Mouse (Mus musculus): ENCODE results near the gene Gm20388. TPM values are rescaled to one million over a fixed set of nuclear protein-coding genes. Genes with fewer than 3 reads are reported as not detected.

The Gm20388 gene
- total RNA-seq, 1 experiment from 2014 or later = 3.6 TPM

GRCm38 (mm10) chr8:120550937-120551676 is 640.5 kb downstream of the Gm20388 start:
- no peak for DNase-seq

DNA sequence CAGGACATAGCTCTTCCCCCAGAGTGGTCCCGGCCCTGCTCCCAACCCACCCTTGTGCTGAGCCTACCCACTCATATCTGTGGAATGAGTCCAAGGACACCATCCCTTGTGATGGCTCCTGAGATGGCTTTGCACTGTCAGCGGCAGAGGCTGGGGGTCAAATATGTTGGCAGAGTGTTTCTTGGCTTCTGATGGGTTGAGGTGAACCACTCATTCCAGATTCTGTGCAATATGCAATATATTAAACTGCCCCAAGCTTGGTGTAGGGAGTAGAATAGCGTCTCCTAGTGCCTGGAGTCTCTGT is 641.0 kb downstream of the Gm20388 start:
- DNase-seq = no peak

- no peak for DNase-seq
These were observed 641.9 kb downstream of the Gm20388 start for GRCm38 (mm10) chr8:120552509-120552908.

- DNase-seq = no peak
These were observed 642.9 kb downstream of the Gm20388 start for GRCm38 (mm10) chr8:120553441-120554123.

DNA sequence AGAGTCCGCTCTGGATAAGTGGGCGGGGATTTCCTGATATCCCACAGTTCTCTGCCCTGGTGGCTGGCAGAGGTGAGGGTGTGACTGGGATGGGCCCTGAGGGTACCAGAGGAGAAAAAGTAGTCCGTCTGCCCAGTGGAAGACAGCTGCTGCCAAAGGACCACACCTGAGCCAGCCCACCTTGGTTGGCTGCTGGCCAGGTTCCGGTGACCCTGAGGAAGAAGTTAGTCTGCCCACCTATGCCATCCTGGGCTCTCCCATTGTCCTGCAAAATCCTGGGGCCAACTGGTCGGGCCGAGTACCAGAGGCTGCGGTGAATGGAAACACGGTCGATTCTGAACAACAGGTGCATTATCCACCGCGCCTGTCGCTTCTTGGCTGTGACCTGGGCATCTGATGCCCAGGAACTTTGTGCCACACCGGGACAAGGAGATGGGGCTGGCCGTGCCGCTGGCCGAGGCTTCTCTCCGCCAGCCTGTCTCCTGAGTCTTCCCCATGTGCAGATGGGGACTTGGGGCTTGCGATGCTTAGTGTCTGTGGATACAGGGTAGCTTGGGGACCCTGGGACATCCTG is 643.9 kb downstream of the Gm20388 start:
- DNase-seq = no peak

DNA sequence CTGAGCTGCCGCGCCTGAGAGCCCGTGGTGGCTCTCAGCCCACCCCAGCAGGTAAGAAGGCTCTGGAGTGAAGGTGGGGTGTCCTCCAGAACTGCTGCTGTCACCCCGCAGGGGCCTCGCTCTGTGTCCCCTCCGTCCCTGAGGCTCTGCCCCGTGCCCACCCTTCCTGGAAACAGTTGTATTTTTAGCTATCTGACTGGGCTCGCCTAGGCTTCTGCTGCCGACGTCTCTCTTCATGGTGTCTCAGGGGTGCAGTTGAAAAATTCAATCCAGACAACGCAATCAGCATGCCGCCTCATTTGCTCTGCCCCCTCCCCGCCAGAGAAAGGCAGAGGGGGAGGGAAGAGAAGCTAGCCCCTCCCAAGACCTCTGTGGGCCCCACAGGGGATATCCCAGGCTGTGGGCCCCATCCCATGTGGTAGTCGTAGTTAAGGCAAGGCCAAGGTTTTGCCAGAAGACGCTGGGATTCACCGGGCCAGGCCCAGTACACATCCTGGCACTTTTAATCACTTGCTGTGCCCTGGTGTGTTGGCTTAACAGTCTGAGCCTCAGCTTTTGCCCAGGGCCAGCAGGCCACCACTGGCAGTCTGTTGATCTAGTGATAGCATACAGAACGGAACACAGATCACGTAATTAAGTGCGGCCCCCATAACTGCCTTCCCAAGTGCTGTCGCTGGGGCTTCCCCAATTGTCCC is 645.7 kb downstream of the Gm20388 start:
- no peak for DNase-seq

- DNase-seq = no peak
These were observed 646.7 kb downstream of the Gm20388 start for GRCm38 (mm10) chr8:120557170-120557965.

DNA sequence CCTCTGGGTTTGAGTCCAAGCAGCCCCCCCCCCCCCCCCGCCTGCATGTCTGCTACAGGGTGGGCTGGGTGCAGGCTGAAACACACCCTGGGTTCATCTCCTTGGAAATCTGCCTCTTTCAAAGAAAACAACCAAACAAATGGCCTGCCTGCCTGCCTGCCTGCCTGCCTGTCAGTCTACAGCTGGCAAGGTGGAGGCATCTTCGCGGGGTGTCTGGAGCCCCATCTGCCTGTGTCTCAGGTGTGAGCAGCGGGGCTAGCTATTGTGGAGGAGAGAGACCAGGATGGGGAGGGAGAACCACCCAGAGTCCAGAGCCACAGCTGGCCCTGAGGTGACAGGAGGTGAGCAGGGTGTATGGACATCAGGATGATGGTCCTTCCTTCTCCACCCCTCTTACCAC is 647.5 kb downstream of the Gm20388 start:
- DNase-seq = no peak

GRCm38 (mm10) chr8:120559654-120560053 is 649.0 kb downstream of the Gm20388 start:
- no peak for DNase-seq

DNA sequence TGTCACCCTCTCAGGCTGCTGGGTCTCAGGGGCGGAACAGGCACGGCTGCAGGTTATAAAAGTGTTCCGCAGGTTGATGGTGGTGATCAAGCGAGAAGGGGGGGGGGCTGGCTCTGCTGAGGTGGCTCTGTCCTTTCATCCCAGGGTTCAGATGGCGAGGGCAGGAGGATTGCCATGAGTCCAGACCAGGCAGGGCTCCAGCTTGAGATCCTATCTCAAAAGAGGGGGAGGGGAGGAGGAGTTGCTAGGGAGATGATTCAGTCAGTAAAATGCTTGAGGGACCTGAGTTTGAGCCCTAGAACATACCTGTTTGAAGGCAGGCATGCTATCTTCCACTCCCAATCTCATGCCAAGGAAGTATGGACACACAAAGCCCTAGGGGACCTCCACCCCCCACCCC is 649.9 kb downstream of the Gm20388 start:
- DNase-seq = no peak

DNA sequence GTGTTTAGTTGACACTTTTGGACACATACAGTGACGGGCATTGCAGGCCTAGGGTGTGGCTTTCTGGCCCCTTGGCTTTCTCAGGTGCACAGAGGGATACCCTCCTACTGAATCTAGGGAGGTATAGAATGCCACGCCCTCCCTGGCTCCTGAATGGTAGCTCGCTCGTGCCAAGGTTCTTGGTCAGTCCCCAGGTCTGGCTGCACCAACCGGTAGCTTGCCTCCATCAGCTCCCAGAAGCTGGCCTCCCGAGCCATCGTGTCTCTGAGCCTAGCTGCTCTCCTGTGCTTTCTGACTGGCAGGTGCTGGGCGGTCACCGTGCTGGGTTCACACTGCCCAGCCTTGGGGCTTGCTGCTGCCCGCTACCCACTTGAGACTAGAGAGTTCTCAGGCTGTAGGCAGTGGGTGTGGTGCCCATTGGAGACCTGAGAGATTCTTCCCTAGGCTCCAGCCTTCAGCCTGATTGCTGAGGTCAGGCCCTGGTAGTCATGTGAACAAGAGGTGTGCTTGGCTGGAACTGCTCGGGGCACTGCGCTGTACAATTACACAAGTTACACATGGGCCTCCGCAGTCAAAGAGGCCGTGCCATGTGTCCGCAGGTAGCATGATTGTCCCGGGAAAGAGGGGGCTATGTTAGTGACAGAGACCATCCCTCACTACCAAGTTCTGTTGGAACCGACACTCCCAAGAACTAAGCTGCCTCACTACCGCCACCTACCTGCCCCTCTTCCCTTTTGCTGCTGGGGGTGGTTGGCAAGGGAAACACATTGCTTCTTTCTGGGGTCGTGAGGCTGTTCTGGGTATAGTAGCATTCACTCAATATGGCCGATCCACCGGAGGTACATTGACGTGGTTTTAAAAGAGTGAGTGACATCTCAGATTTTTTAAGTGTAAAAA is 651.1 kb downstream of the Gm20388 start:
- no peak for DNase-seq

DNA sequence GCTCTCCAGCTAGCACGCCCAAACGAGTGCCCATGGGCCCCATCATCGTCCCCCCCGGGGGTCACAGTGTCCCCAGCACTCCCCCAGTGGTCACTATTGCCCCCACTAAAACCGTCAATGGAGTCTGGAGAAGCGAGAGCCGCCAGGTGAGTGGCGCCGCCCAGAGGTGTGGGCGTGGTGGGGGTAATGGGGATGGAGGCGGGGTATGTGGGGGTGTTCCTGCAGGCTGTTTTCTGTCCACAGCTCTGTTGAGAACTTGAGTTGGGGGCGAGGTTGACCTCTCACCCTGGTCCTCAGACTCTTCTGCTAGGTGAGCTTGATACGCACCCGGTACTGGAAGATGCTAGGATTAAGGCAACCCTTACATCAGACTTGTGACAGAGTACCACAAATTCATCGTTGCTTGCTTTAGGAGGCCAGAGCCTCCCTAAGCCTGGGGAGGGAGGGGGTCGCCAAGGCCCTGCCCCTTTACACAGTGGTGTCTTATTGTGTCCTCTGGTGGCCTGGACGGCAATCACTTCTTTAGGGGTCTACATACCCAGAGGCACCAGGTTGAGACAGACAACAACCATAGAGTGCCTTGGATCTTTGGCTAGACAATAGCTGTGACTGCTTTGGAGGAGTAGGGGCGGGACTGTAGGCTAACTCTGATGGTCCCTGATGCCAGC is 652.2 kb downstream of the Gm20388 start:
- DNase-seq = no peak

GRCm38 (mm10) chr8:120563348-120563724 is 652.7 kb downstream of the Gm20388 start:
- DNase-seq = no peak

DNA sequence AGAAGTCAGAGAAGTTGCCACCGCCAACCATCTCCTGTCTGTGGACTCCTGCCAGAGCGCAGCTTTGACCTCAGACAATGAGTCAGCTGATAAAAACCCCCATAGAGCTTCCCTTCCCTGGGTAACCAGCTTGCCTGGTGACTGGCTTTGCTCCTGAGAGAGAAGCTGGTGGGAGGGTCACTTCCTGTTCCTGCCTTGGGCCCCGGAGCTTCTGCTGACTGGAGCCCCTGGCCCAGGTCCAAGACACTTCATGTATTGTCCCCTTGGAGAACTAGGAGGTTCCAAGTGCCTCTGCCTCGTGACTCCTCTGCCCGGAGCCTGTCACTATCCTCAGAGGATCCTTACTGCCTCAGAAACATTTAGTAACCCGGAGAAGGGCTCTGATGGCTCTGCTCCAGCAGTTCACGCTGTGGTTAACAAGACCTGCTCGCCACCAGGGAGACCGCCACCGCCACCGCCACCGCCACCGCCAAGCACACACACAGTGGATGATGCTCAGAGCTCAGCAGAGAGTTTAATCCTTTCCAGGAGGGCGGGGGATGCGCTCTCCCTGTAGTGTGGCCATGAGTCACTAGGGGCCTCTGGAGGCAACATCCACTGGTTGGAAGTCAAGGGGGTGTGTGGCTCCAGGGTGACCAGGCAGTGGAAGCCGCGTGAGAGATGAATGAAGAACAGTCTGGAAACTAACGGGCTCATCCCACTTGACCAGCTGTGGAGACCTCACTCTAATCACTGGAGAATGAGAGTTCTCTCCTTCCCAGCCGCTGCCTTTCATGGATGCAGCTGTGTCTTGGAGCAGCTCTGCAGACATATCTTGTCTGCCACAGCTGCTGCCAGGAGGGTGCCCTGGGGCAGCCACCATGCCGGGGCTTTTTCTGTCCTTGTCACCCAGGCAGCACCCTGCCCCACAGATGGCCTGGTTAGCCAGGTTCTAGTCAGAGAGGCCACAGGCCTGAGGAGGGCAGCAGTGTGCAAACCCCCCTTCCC is 653.5 kb downstream of the Gm20388 start:
- peak; percentile 89 for DNase-seq

- DNase-seq = no peak
These were observed 654.6 kb downstream of the Gm20388 start for GRCm38 (mm10) chr8:120565151-120565711.

GRCm38 (mm10) chr8:120566681-120567080 is 656.0 kb downstream of the Gm20388 start:
- DNase-seq = no peak

DNA sequence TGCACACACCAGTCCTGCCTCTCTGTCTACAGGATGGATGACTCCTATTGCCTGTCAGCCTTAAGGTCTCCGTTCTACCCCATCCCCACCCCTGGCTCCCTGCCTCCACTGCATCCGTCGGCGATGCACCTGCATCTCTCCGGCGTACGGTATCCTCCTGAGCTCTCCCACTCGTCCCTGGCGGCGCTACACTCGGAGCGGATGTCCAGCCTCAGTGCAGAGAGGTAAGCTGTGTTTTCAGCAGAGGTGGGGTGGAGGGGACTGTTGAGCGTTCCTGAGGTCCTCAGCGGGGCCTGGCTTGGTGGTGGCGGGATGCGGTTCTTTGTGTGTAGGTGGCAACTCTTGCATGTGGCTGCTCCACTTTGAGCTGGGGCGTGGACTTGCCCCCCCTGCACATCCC is 657.1 kb downstream of the Gm20388 start:
- DNase-seq = no peak

DNA sequence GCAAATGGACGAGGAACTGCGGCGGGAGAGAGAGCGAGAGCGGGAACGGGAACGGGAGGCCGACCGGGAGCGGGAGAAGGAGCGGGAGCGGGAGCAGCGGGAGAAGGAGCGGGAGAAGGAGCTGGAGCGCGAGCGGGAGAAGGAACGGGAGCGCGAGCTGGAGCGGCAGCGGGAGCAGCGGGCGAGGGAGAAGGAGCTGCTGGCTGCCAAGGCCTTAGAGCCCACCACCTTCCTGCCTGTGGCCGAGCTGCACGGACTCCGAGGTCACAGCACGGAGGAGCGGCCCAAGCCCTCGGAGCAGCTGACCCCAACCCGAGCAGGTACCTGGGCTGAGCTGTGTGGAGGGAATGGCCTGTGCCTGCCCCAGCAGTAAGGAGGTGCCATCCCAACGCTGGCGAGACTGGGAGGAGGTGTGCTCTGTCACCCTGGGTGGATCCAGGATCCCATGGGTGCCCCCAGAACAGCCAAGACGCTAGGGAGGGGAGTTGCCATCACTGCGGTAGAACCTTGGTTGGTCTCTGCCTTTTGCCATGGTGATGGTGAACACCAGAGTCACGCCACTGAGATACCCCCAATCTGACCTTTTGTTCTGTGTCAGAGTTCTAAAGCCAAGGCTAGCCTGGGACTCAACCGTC is 657.6 kb downstream of the Gm20388 start:
- DNase-seq = no peak

- no peak for DNase-seq
These were observed 658.5 kb downstream of the Gm20388 start for GRCm38 (mm10) chr8:120569123-120569522.
